In genomic region chr2:32775359-32776074, GRCm38 (mm10) we compare ENCODE assay signal across 8 mouse cellular contexts. TPM values are rescaled to one million over a fixed set of nuclear protein-coding genes. Genes with fewer than 3 reads are reported as not detected.
A peak's percentile ranks its signal among the peaks of the same experiment; 100 is the strongest.
DNase-seq lines count a peak whose midpoint lies in the region; ATAC-seq and TF ChIP-seq lines count a peak whose summit lies in the region.

TSS of gene Ttc16 (minus strand) at chr2:32775633.
TSS of gene Ptrh1 (plus strand) at chr2:32775786.

- no peaks in the 10 kb centered on the region for H3K27me3 ChIP-seq in ES-Bruce4 (ENCODE audit: control insufficient read depth, insufficient read depth, low read length, poor library complexity, severe bottlenecking)
- no peaks in the 10 kb centered on the region for H3K27me3 ChIP-seq in forebrain, embryonic 14.5 days (replicated peaks; ENCODE audit: control insufficient read depth, insufficient read depth, low read length)
- 0 out of 2 replicates have a peak, but pooled peaks cover 4% of the 10 kb centered on the region for H3K27me3 ChIP-seq in neural tube, embryonic 15.5 days (replicated peaks)

- DNase-seq in forebrain, embryonic 14.5 days (ENCODE audit: low spot score), result peak; percentile 98
- DNase-seq in heart, postnatal 14 days, result peak; percentile 96 to 99
- peak; percentile 97 for DNase-seq in layer of hippocampus, adult 11-12 months (ENCODE audit: low spot score)
- DNase-seq in lung, adult 18-20 months, result peak; percentile 98 to 99
- peak; percentile 97 for DNase-seq in testis, postnatal 14 days (ENCODE audit: low spot score)

- no peaks in the 10 kb centered on the region for H3K36me3 ChIP-seq in ES-Bruce4 (ENCODE audit: control insufficient read depth, insufficient read depth, low read length, poor library complexity, severe bottlenecking)
- no peaks in the 10 kb centered on the region for H3K36me3 ChIP-seq in forebrain, embryonic 14.5 days (ENCODE audit: control insufficient read depth, insufficient read depth, low read length)
- H3K36me3 ChIP-seq in neural tube, embryonic 15.5 days, result no peaks in the 10 kb centered on the region

- H3K9me3 ChIP-seq in ES-Bruce4 (replicated peaks; ENCODE audit: control insufficient read depth, insufficient read depth, low read length, poor library complexity, severe bottlenecking), result no peaks in the 10 kb centered on the region
- H3K9me3 ChIP-seq in forebrain, embryonic 14.5 days (replicated peaks; ENCODE audit: control insufficient read depth, low read length), result no peaks in the 10 kb centered on the region
- H3K9me3 ChIP-seq in neural tube, embryonic 15.5 days (replicated peaks), result no peaks in the 10 kb centered on the region

- TF ChIP-seq POLR2A in ES-Bruce4 (IDR thresholded peaks at IDR 0.05; ENCODE audit: insufficient read depth, low read length), result peak; percentile 55

- peak; percentile 87 for ATAC-seq in cerebellum, adult (ENCODE audit: insufficient number of reproducible peaks, low FRiP score, low TSS enrichment)
- peak; percentile 99 for ATAC-seq in forebrain, embryonic 14.5 days
- peak; percentile 98 for ATAC-seq in neural tube, embryonic 15.5 days (ENCODE audit: low FRiP score)

- H3K4me3 ChIP-seq in ES-Bruce4 (ENCODE audit: low read depth, low read length), result peak within 1 kb of the TSS; percentile 90
- H3K4me3 ChIP-seq in forebrain, embryonic 14.5 days (ENCODE audit: low read depth, low read length), result peak within 1 kb of the TSS; percentile 48
- H3K4me3 ChIP-seq in neural tube, embryonic 15.5 days (replicated peaks), result peak within 1 kb of the TSS; percentile 71

- H3K9ac ChIP-seq in ES-Bruce4 (ENCODE audit: low read depth, poor library complexity, severe bottlenecking), result peak within 1 kb of the TSS; percentile 0; the same call in 1 of the 2 replicates
- peak within 1 kb of the TSS; percentile 57 for H3K9ac ChIP-seq in forebrain, embryonic 14.5 days (ENCODE audit: low read length)
- peak within 1 kb of the TSS; percentile 52 for H3K9ac ChIP-seq in neural tube, embryonic 15.5 days (replicated peaks)

- TF ChIP-seq CTCF in ES-Bruce4 (IDR thresholded peaks at IDR 0.05; ENCODE audit: low read depth, low read length), result no peak

- H3K27ac ChIP-seq in ES-Bruce4 (ENCODE audit: insufficient read depth, low read length), result no peak within 1 kb of the TSS
- H3K27ac ChIP-seq in forebrain, embryonic 14.5 days (ENCODE audit: low read depth, low read length), result no peak within 1 kb of the TSS
- H3K27ac ChIP-seq in neural tube, embryonic 15.5 days (replicated peaks), result peak within 1 kb of the TSS; percentile 83

- no peak for TF ChIP-seq EP300 in ES-Bruce4 (IDR thresholded peaks at IDR 0.05; ENCODE audit: insufficient read depth, low read depth, low read length)

- peak within 1 kb of the TSS; percentile 71 for H3K4me2 ChIP-seq in forebrain, embryonic 14.5 days (ENCODE audit: low read length)
- peak within 1 kb of the TSS; percentile 68 for H3K4me2 ChIP-seq in neural tube, embryonic 15.5 days

- intact Hi-C loops in heart, postnatal 14 days (cut with DNase I), result loop anchor here (2.0 kb wide), 1 partner anchor 137 kb away; no protein-coding TSS in a partner anchor

- H3K4me1 ChIP-seq in ES-Bruce4 (ENCODE audit: control insufficient read depth, insufficient read depth, low read length), result no peaks in the 10 kb centered on the region
- H3K4me1 ChIP-seq in forebrain, embryonic 14.5 days (ENCODE audit: control insufficient read depth, insufficient read depth, low read length), result peaks cover 5% of the 10 kb centered on the region
- peaks cover 18% of the 10 kb centered on the region for H3K4me1 ChIP-seq in neural tube, embryonic 15.5 days

- 1% methylated on average over 46 of the region's 46 CpGs for WGBS in forebrain, embryonic 14.5 days
- WGBS in neural tube, embryonic 15.5 days, result under 1% methylated on average over 46 of the region's 46 CpGs

RNA-seq across cellular contexts. Expression of gene Ttc16, which starts in this region (rescaled TPM):
- polyA plus RNA-seq in ES-Bruce4 (2011; ENCODE audit: insufficient read depth, insufficient read length, low read depth, missing spikeins), result 2.2 TPM in 2 replicates
- polyA plus RNA-seq in forebrain, embryonic 14.5 days (2014; fragmentation: Nextera tagmentation; extraction: Ambion mirVana), result 0.27 and 0.80 TPM in 2 replicates
- total RNA-seq in heart, postnatal 14 days (2021), result under 1 TPM; 0.07 to 0.24 TPM
- 0.50 and 0.70 TPM in 2 replicates for polyA plus RNA-seq in neural tube, embryonic 15.5 days (2015; fragmentation: Nextera tagmentation; extraction: Ambion mirVana)

RNA-seq across cellular contexts. Expression of gene Ptrh1, which starts in this region (rescaled TPM):
- polyA plus RNA-seq in ES-Bruce4 (2011; ENCODE audit: insufficient read depth, insufficient read length, low read depth, missing spikeins), result 9.9 and 11.6 TPM in 2 replicates
- 4.7 and 5.1 TPM in 2 replicates for polyA plus RNA-seq in forebrain, embryonic 14.5 days (2014; fragmentation: Nextera tagmentation; extraction: Ambion mirVana)
- total RNA-seq in heart, postnatal 14 days (2021), result 1 to 10 TPM; 2.9 to 3.7 TPM
- polyA plus RNA-seq in neural tube, embryonic 15.5 days (2015; fragmentation: Nextera tagmentation; extraction: Ambion mirVana), result 6.1 and 7.5 TPM in 2 replicates

Comparison
In these comparisons a context has a peak if more than half of its experiments do, and no peak if none do; other contexts are left out.
1. H3K9ac ChIP-seq: peak in every context shown above with its lines; median percentile 57 in forebrain, embryonic 14.5 days; 52 in neural tube, embryonic 15.5 days; 0 in ES-Bruce4.